Mouse (Mus musculus): ENCODE results near the gene Iqsec1. TPM values are rescaled to one million over a fixed set of nuclear protein-coding genes. Genes with fewer than 3 reads are reported as not detected.

Iqsec1 gene
- polyA plus RNA-seq, 1 experiment from 2014 or later, result 8.7 TPM

GRCm38 (mm10) chr6:90736691-90737245, 251.7 kb downstream of the Iqsec1 start:
- Histone ChIP-seq H3K9ac (peak overlapping the region; percentile 59), H3K27me3 (replicated peaks) (no peaks in the 10 kb centered on the region), H3K4me3 (replicated peaks) (peak overlapping the region; percentile 83), H3K4me1 (replicated peaks) (peaks cover 15% of the 10 kb centered on the region), H3K9me3 (no peaks in the 10 kb centered on the region), H3K27ac (no peak overlapping the region), H3K36me3 (no peaks in the 10 kb centered on the region), H3K4me2 (replicated peaks) (peak overlapping the region; percentile 93)
- WGBS, result under 1% methylated on average over 52 of the region's 52 CpGs
- peak; percentile 79 for ATAC-seq

GRCm38 (mm10) chr6:90736074-90736672, 252.3 kb downstream of the Iqsec1 start:
- no peaks in the 10 kb centered on the region for H3K36me3 ChIP-seq
- no peaks in the 10 kb centered on the region for H3K27me3 ChIP-seq (replicated peaks)
- peak overlapping the region; percentile 59 for H3K9ac ChIP-seq
- no peaks in the 10 kb centered on the region for H3K9me3 ChIP-seq
- H3K4me1 ChIP-seq (replicated peaks), result peaks cover 21% of the 10 kb centered on the region
- WGBS, result under 1% methylated on average over 67 of the region's 69 CpGs
- peak overlapping the region; percentile 83 for H3K4me3 ChIP-seq (replicated peaks)
- H3K27ac ChIP-seq, result no peak overlapping the region
- peak overlapping the region; percentile 93 for H3K4me2 ChIP-seq (replicated peaks)
- ATAC-seq, result peak; percentile 72

GRCm38 (mm10) chr6:90735396-90736036, 253.0 kb downstream of the Iqsec1 start:
- Histone ChIP-seq H3K4me3 (replicated peaks) (peak overlapping the region; percentile 83), H3K36me3 (no peaks in the 10 kb centered on the region), H3K9ac (peak overlapping the region; percentile 59), H3K4me1 (replicated peaks) (peaks cover 24% of the 10 kb centered on the region), H3K4me2 (replicated peaks) (peak overlapping the region; percentile 93), H3K27ac (no peak overlapping the region), H3K27me3 (replicated peaks) (no peaks in the 10 kb centered on the region), H3K9me3 (no peaks in the 10 kb centered on the region)
- 33% methylated on average over 4 of the region's 4 CpGs for WGBS
- ATAC-seq, result no peak

- no peak overlapping the region for H3K27ac ChIP-seq
- no peak for ATAC-seq
- no peak overlapping the region for H3K9ac ChIP-seq
- no peaks in the 10 kb centered on the region for H3K9me3 ChIP-seq
- no peaks in the 10 kb centered on the region for H3K36me3 ChIP-seq
- 0 out of 2 replicates have a peak overlapping the region, but pooled peaks have one; percentile 93 for H3K4me2 ChIP-seq (replicated peaks)
- H3K4me1 ChIP-seq (replicated peaks), result peaks cover 26% of the 10 kb centered on the region
- H3K4me3 ChIP-seq (replicated peaks), result no peak overlapping the region
- no peaks in the 10 kb centered on the region for H3K27me3 ChIP-seq (replicated peaks)
Measured at GRCm38 (mm10) chr6:90734806-90735205, 253.7 kb downstream of the Iqsec1 start.

- H3K27me3 ChIP-seq (replicated peaks), result no peaks in the 10 kb centered on the region
- ATAC-seq, result peak; percentile 53
- H3K9ac ChIP-seq, result no peak overlapping the region
Measured at GRCm38 (mm10) chr6:90731327-90731726, 257.2 kb downstream of the Iqsec1 start.

GRCm38 (mm10) chr6:90729829-90730228, 258.7 kb downstream of the Iqsec1 start:
- ATAC-seq, result no peak
- Histone ChIP-seq H3K27me3 (replicated peaks) (no peaks in the 10 kb centered on the region), H3K36me3 (no peaks in the 10 kb centered on the region), H3K27ac (peak overlapping the region; percentile 23; the same call in 1 of the 2 replicates), H3K9ac (no peak overlapping the region), H3K9me3 (no peaks in the 10 kb centered on the region), H3K4me1 (replicated peaks) (peaks cover 33% of the 10 kb centered on the region), H3K4me3 (replicated peaks) (no peak overlapping the region), H3K4me2 (replicated peaks) (no peak overlapping the region)
- 62% methylated on average over 5 of the region's 5 CpGs for WGBS

More at GRCm38 (mm10) chr6:90731327-90731726, 257.2 kb downstream of the Iqsec1 start:
- Histone ChIP-seq H3K4me2 (replicated peaks) (peak overlapping the region; percentile 31), H3K9me3 (no peaks in the 10 kb centered on the region), H3K36me3 (no peaks in the 10 kb centered on the region), H3K4me1 (replicated peaks) (peaks cover 35% of the 10 kb centered on the region), H3K4me3 (replicated peaks) (no peak overlapping the region), H3K27ac (no peak overlapping the region)
- 20% methylated on average over 4 of the region's 4 CpGs for WGBS

GRCm38 (mm10) chr6:90728491-90728931, 260.0 kb downstream of the Iqsec1 start:
- H3K4me2 ChIP-seq (replicated peaks), result no peak overlapping the region
- no peaks in the 10 kb centered on the region for H3K9me3 ChIP-seq
- H3K4me3 ChIP-seq (replicated peaks), result no peak overlapping the region
- peak; percentile 69 for ATAC-seq
- H3K9ac ChIP-seq, result no peak overlapping the region
- no peak overlapping the region for H3K27ac ChIP-seq
- 0% methylated on average over 1 of the region's 1 CpGs for WGBS
- H3K27me3 ChIP-seq (replicated peaks), result no peaks in the 10 kb centered on the region
- H3K4me1 ChIP-seq (replicated peaks), result peaks cover 33% of the 10 kb centered on the region
- no peaks in the 10 kb centered on the region for H3K36me3 ChIP-seq

GRCm38 (mm10) chr6:90727826-90728225, 260.7 kb downstream of the Iqsec1 start:
- ATAC-seq, result no peak
- WGBS, result 75% methylated on average over 3 of the region's 3 CpGs

GRCm38 (mm10) chr6:90726711-90727122, 261.8 kb downstream of the Iqsec1 start:
- no peaks in the 10 kb centered on the region for H3K9me3 ChIP-seq
- 53% methylated on average over 2 of the region's 2 CpGs for WGBS
- no peaks in the 10 kb centered on the region for H3K36me3 ChIP-seq
- H3K9ac ChIP-seq, result no peak overlapping the region
- peaks cover 32% of the 10 kb centered on the region for H3K4me1 ChIP-seq (replicated peaks)
- no peak overlapping the region for H3K4me3 ChIP-seq (replicated peaks)
- ATAC-seq, result no peak
- no peak overlapping the region for H3K4me2 ChIP-seq (replicated peaks)
- H3K27me3 ChIP-seq (replicated peaks), result no peaks in the 10 kb centered on the region
- H3K27ac ChIP-seq, result no peak overlapping the region

More at GRCm38 (mm10) chr6:90727826-90728225, 260.7 kb downstream of the Iqsec1 start:
- no peak overlapping the region for H3K4me2 ChIP-seq (replicated peaks)
- no peaks in the 10 kb centered on the region for H3K9me3 ChIP-seq
- no peaks in the 10 kb centered on the region for H3K27me3 ChIP-seq (replicated peaks)
- H3K9ac ChIP-seq, result no peak overlapping the region
- no peak overlapping the region for H3K4me3 ChIP-seq (replicated peaks)
- H3K36me3 ChIP-seq, result no peaks in the 10 kb centered on the region
- no peak overlapping the region for H3K27ac ChIP-seq
- peaks cover 33% of the 10 kb centered on the region for H3K4me1 ChIP-seq (replicated peaks)

- ATAC-seq, result no peak
- 66% methylated on average over 1 of the region's 1 CpGs for WGBS
- Histone ChIP-seq H3K36me3 (no peaks in the 10 kb centered on the region), H3K27ac (no peak overlapping the region), H3K27me3 (replicated peaks) (no peaks in the 10 kb centered on the region), H3K9me3 (no peaks in the 10 kb centered on the region), H3K4me1 (replicated peaks) (peaks cover 26% of the 10 kb centered on the region), H3K9ac (no peak overlapping the region), H3K4me3 (replicated peaks) (no peak overlapping the region), H3K4me2 (replicated peaks) (no peak overlapping the region)
Measured at GRCm38 (mm10) chr6:90725526-90725925, 263.0 kb downstream of the Iqsec1 start.

- H3K27ac ChIP-seq, result no peak overlapping the region
- H3K9ac ChIP-seq, result no peak overlapping the region
- H3K4me3 ChIP-seq (replicated peaks), result no peak overlapping the region
- no peaks in the 10 kb centered on the region for H3K27me3 ChIP-seq (replicated peaks)
- no peaks in the 10 kb centered on the region for H3K36me3 ChIP-seq
- no peaks in the 10 kb centered on the region for H3K9me3 ChIP-seq
- H3K4me2 ChIP-seq (replicated peaks), result no peak overlapping the region
- WGBS, result 70% methylated on average over 3 of the region's 3 CpGs
- peaks cover 20% of the 10 kb centered on the region for H3K4me1 ChIP-seq (replicated peaks)
- no peak for ATAC-seq
Measured at GRCm38 (mm10) chr6:90722993-90723392, 265.5 kb downstream of the Iqsec1 start.

GRCm38 (mm10) chr6:90720996-90721746, 267.3 kb downstream of the Iqsec1 start:
- Histone ChIP-seq H3K27me3 (replicated peaks) (no peaks in the 10 kb centered on the region), H3K4me3 (replicated peaks) (no peak overlapping the region), H3K9ac (no peak overlapping the region), H3K4me2 (replicated peaks) (no peak overlapping the region), H3K36me3 (no peaks in the 10 kb centered on the region), H3K27ac (no peak overlapping the region), H3K4me1 (replicated peaks) (peaks cover 20% of the 10 kb centered on the region), H3K9me3 (no peaks in the 10 kb centered on the region)
- no peak for ATAC-seq
- WGBS, result 63% methylated on average over 5 of the region's 5 CpGs
